Mouse (Mus musculus) forebrain, embryonic 14.5 days (tissue): ENCODE data around the gene Naa60. TPM values are rescaled to one million over a fixed set of nuclear protein-coding genes. Genes with fewer than 3 reads are reported as not detected.

Experiments
- ATAC-seq: fragments of 200-750 bp; cut with Nextera tagmentation; 2 replicates; pipeline ENCODE4 v1.8.0; 2017; ENCODE audit warnings: mild to moderate bottlenecking, moderate library complexity
- DNase-seq: peaks from one replicate; pipeline ENCODE4 v3.0.0-alpha.2; 2015; ENCODE audit warnings: low spot score
- H3K27ac ChIP-seq: fragments of 300-500 bp; sonication (generic); 2 replicates; pipeline ENCODE4 v1.5.1; 2014; ENCODE audit warnings: low read depth, mild to moderate bottlenecking, control low read depth, low read length, moderate library complexity
- H3K27me3 ChIP-seq: fragments of 300-500 bp; sonication (generic); replicated peaks from 2 replicates; pipeline ENCODE4 v1.6.1; 2014; ENCODE audit warnings: low read length, control low read depth, mixed read lengths; ENCODE audit not compliant: control insufficient read depth, insufficient read depth
- H3K36me3 ChIP-seq: fragments of 300-500 bp; sonication (generic); 2 replicates; pipeline ENCODE4 v1.6.1; 2014; ENCODE audit warnings: low read length, control low read depth; ENCODE audit not compliant: control insufficient read depth, insufficient read depth
- H3K4me1 ChIP-seq: fragments of 300-500 bp; sonication (generic); 2 replicates; pipeline ENCODE4 v1.6.1; 2014; ENCODE audit warnings: antibody characterized with exemption, low read length, control low read depth; ENCODE audit not compliant: control insufficient read depth, insufficient read depth
- H3K4me2 ChIP-seq: fragments of 300-500 bp; sonication (generic); 2 replicates; pipeline ENCODE4 v1.6.1; 2014; ENCODE audit warnings: mild to moderate bottlenecking, control low read depth, low read length
- H3K4me3 ChIP-seq: fragments of 300-500 bp; sonication (generic); 2 replicates; pipeline ENCODE4 v1.5.1; 2014; ENCODE audit warnings: low read depth, low read length, control low read depth
- H3K9ac ChIP-seq: fragments of 300-500 bp; sonication (generic); 2 replicates; pipeline ENCODE4 v1.6.1; 2014; ENCODE audit warnings: mild to moderate bottlenecking, low read length, control low read depth, moderate library complexity
- H3K9me3 ChIP-seq: fragments of 300-500 bp; sonication (generic); replicated peaks from 2 replicates; pipeline ENCODE4 v1.6.1; 2016; ENCODE audit warnings: low read length, control low read depth, mixed read lengths; ENCODE audit not compliant: control insufficient read depth
- WGBS: fragments of 180-500 bp; shearing (Covaris S2); extraction: QIAGEN DNeasy Blood & Tissue Kit; methylation state at CpG from one replicate; pipeline ENCODE4 v1.1.7; 2014; 5-methylcytosine and 5-hydroxymethylcytosine counted together
- microRNA-seq: library from miRNA; unstranded; fragments of <30 nt; microRNA quantifications from one replicate; pipeline ENCODE4, GENCODE M21; 2016
- polyA plus RNA-seq: library from polyadenylated mRNA; unstranded; fragments of >200 nt; fragmentation: Nextera tagmentation; extraction: Ambion mirVana; gene quantifications from 2 replicates; pipeline ENCODE4 v1.2.1, GENCODE M21; 2014

The Naa60 gene
- polyA plus RNA-seq, 1 experiment from 2014 or later, result 68.4 TPM

GRCm38 (mm10) chr16:3934091-3934490 is 61.9 kb downstream of the Naa60 start:
- no peaks in the 10 kb centered on the region for H3K9me3 ChIP-seq
- H3K4me2 ChIP-seq, result no peak overlapping the region
- no peaks in the 10 kb centered on the region for H3K4me1 ChIP-seq
- peaks cover 75% of the 10 kb centered on the region for H3K36me3 ChIP-seq
- H3K27me3 ChIP-seq, result no peaks in the 10 kb centered on the region
- H3K27ac ChIP-seq, result no peak overlapping the region
- DNase-seq, result no peak
- H3K4me3 ChIP-seq, result no peak overlapping the region
- 100% methylated on average over 1 of the region's 1 CpGs for WGBS
- no peak overlapping the region for H3K9ac ChIP-seq
- ATAC-seq, result no peak

GRCm38 (mm10) chr16:3934701-3935100 is 62.5 kb downstream of the Naa60 start:
- Histone ChIP-seq H3K27me3 (no peaks in the 10 kb centered on the region), H3K4me2 (no peak overlapping the region), H3K36me3 (peaks cover 70% of the 10 kb centered on the region), H3K4me3 (no peak overlapping the region), H3K9me3 (no peaks in the 10 kb centered on the region), H3K9ac (no peak overlapping the region), H3K4me1 (no peaks in the 10 kb centered on the region), H3K27ac (no peak overlapping the region)
- DNase-seq (no peak), ATAC-seq (no peak)
- 96% methylated on average over 4 of the region's 4 CpGs for WGBS

GRCm38 (mm10) chr16:3951141-3951540 is 79.0 kb downstream of the Naa60 start:
- Histone ChIP-seq H3K27me3 (no peaks in the 10 kb centered on the region), H3K9me3 (no peaks in the 10 kb centered on the region), H3K36me3 (no peaks in the 10 kb centered on the region), H3K27ac (no peak overlapping the region), H3K4me2 (no peak overlapping the region), H3K4me3 (no peak overlapping the region), H3K4me1 (no peaks in the 10 kb centered on the region), H3K9ac (no peak overlapping the region)
- 91% methylated on average over 1 of the region's 1 CpGs for WGBS
- ATAC-seq, result no peak
- DNase-seq, result no peak

Small RNA genes lying within 50 kb of the gene (microRNA-seq; reads per million reads assigned to microRNA genes)
- gene Gm23493, result not detected

Other genes starting within 250 kb of the Naa60 start
- not detected in 2 replicates for gene Mefv, start 154.3 kb upstream of the Naa60 start, polyA plus RNA-seq
- gene Zfp263, start 128.3 kb upstream of the Naa60 start, polyA plus RNA-seq, result 27.3 and 30.9 TPM in 2 replicates
- not detected in 2 replicates for gene Olfr15, start 41.5 kb upstream of the Naa60 start, polyA plus RNA-seq
- gene Zfp174, start 25.1 kb upstream of the Naa60 start, polyA plus RNA-seq, result 1.7 TPM in 2 replicates
- gene Zfp597, start 12.2 kb downstream of the Naa60 start, polyA plus RNA-seq, result 12.6 and 14.3 TPM in 2 replicates
- gene Gm20695, start 12.3 kb downstream of the Naa60 start, polyA plus RNA-seq, result 2.6 and 4.1 TPM in 2 replicates
- 9.6 and 10.0 TPM in 2 replicates for gene 1700037C18Rik, start 36.3 kb downstream of the Naa60 start, polyA plus RNA-seq
- 35.1 and 35.6 TPM in 2 replicates for gene Cluap1, start 36.4 kb downstream of the Naa60 start, polyA plus RNA-seq
- gene Nlrc3, start 104.3 kb downstream of the Naa60 start, polyA plus RNA-seq, result 0.60 and 0.73 TPM in 2 replicates
- gene Slx4, start 131.4 kb downstream of the Naa60 start, polyA plus RNA-seq, result 19.9 and 35.2 TPM in 2 replicates
- gene Dnase1, start 164.6 kb downstream of the Naa60 start, polyA plus RNA-seq, result 3.3 and 4.8 TPM in 2 replicates
- gene Trap1, start 205.5 kb downstream of the Naa60 start, polyA plus RNA-seq, result 61.2 and 62.7 TPM in 2 replicates